In the genomic region with DNA sequence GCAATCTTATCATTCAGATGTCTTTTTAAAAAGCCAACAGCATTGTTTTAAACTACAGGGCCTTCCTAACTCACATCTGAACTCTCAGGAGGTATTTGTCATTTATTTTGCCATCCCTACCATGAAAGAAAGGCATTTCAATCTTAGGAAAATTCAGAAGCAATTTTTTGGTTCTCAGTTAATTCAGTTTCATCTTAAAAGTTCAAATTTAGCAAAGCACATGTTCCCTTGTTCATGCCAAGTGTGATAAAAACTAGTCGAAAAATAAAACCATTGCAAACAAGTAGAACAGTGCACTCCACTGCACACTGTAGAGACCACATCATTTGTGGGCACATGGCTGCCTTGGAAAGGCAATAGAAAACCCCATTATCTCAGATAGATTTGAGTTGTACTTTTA, we compare ENCODE assay signal across 19 mouse cellular contexts. TPM values are rescaled to one million over a fixed set of nuclear protein-coding genes. Genes with fewer than 3 reads are reported as not detected.
"Had no signal": no experiment of that assay in that cellular context is flagged by ENCODE, and none has a peak within 500 bp of the region (broad histone marks: within the 10 kb centered on the region; RNA-seq: fewer than 3 reads in every experiment).

No protein-coding gene starts in this region.

- H3K9ac ChIP-seq: neural tube, embryonic 13.5 days; neural tube, embryonic 15.5 days; stomach, embryonic 15.5 days had no signal

- H3K36me3 ChIP-seq: neural tube, embryonic 13.5 days; neural tube, embryonic 15.5 days; stomach, embryonic 15.5 days had no signal

- H3K4me3 ChIP-seq: neural tube, embryonic 13.5 days; neural tube, embryonic 15.5 days; stomach, embryonic 15.5 days had no signal

- H3K27ac ChIP-seq: neural tube, embryonic 13.5 days; neural tube, embryonic 15.5 days; stomach, embryonic 15.5 days; stomach, postnatal 0 days had no signal

- H3K9me3 ChIP-seq: neural tube, embryonic 13.5 days; neural tube, embryonic 15.5 days; stomach, embryonic 15.5 days had no signal

- H3K4me2 ChIP-seq: neural tube, embryonic 13.5 days; neural tube, embryonic 15.5 days; stomach, embryonic 15.5 days had no signal

- DNase-seq: retina, postnatal 1 day; right cerebral cortex, adult 18-20 months; right cerebral cortex, postnatal 14 days; right cerebral cortex, postnatal 25 days; right cerebral cortex, postnatal 4 days; thymus, adult 18-20 months; thymus, adult 2 months; thymus, postnatal 14 days; thymus, postnatal 25 days; thymus, postnatal 36 days; thymus, postnatal 4 days had no signal

RNA-seq across cellular contexts. Expression of gene Tbr1, which starts 15.5 kb away (rescaled TPM):
- polyA plus RNA-seq: small intestine, adult 2 months; stomach, embryonic 14.5 days; stomach, embryonic 15.5 days; stomach, embryonic 16.5 days; stomach, postnatal 0 days; urinary bladder, adult 2 months had no signal
